Mouse (Mus musculus) MEL (cell line): Measurements from ENCODE around the gene H2-K1. TPM values are rescaled to one million over a fixed set of nuclear protein-coding genes. Genes with fewer than 3 reads are reported as not detected.

Source experiments
- DNase-seq: peaks from one replicate; pipeline ENCODE4 v3.0.0; 2011; ENCODE audit warnings: low read depth, low spot score
- H3K27ac ChIP-seq: 2 replicates; pipeline ENCODE4 v1.5.1; 2012; ENCODE audit warnings: low read depth, mild to moderate bottlenecking, control low read depth, low read length, moderate library complexity; ENCODE audit not compliant: control insufficient read depth
- H3K27me3 ChIP-seq, 2 experiments: fragments of 150-350 bp in 1 of 2; sonication (generic) in 1 of 2; 2 replicates each; pipeline ENCODE4 v1.6.1; 2012; ENCODE audit warnings: low read length in 2 of 2, mild to moderate bottlenecking in 2 of 2, improper control_type of control experiment in 1 of 2, moderate library complexity in 1 of 2; ENCODE audit not compliant: insufficient read depth in 2 of 2, control insufficient read depth in 1 of 2
- H3K36me3 ChIP-seq, 2 experiments: 2 replicates each; pipeline ENCODE4 v1.6.1; 2012 to 2014; ENCODE audit warnings: low read length in 2 of 2, improper control_type of control experiment in 1 of 2, inconsistent platforms in 1 of 2, mild to moderate bottlenecking in 1 of 2; ENCODE audit not compliant: insufficient read depth in 2 of 2, control insufficient read depth in 1 of 2
- H3K4me1 ChIP-seq, 2 experiments: fragments of 150-350 bp in 1 of 2; sonication (generic) in 1 of 2; 2 replicates each; pipeline ENCODE4 v1.6.1; 2012; ENCODE audit warnings: low read length in 2 of 2, improper control_type of control experiment in 1 of 2, mild to moderate bottlenecking in 1 of 2; ENCODE audit not compliant: insufficient read depth in 2 of 2, control insufficient read depth in 1 of 2
- H3K4me3 ChIP-seq, 2 experiments: fragments of 150-350 bp in 1 of 2; sonication (generic) in 1 of 2; 2 replicates each; pipeline ENCODE4 v1.5.1; 2012; ENCODE audit warnings: low read depth in 2 of 2, low read length in 2 of 2, mild to moderate bottlenecking in 2 of 2, moderate library complexity in 2 of 2, control low read depth in 1 of 2, improper control_type of control experiment in 1 of 2; ENCODE audit not compliant: control insufficient read depth in 1 of 2, insufficient read depth in 1 of 2
- H3K79me2 ChIP-seq: 2 replicates; pipeline ENCODE4 v1.6.1; 2012; ENCODE audit warnings: mild to moderate bottlenecking, low read length, moderate library complexity; ENCODE audit not compliant: control insufficient read depth, poor library complexity, insufficient read depth
- H3K9ac ChIP-seq: 2 replicates; pipeline ENCODE4 v1.6.1; 2012; ENCODE audit warnings: low read depth, mild to moderate bottlenecking, control low read depth, low read length, moderate library complexity; ENCODE audit not compliant: control insufficient read depth, poor library complexity, severe bottlenecking
- H3K9me3 ChIP-seq: fragments of 150-350 bp; sonication (generic); replicated peaks from 2 replicates; pipeline ENCODE4 v1.6.1; 2012; ENCODE audit warnings: mild to moderate bottlenecking, low read length, improper control_type of control experiment, moderate library complexity; ENCODE audit not compliant: insufficient read depth
- CHD1 ChIP-seq: IDR thresholded peaks from 2 replicates; pipeline ENCODE4 v1.6.1; 2012; ENCODE audit warnings: low read depth, mild to moderate bottlenecking, inconsistent platforms, low read length, improper control_type of control experiment
- E2F4 ChIP-seq: IDR thresholded peaks from 2 replicates; pipeline ENCODE4 v1.6.1; 2011; ENCODE audit warnings: low read depth, low read length, improper control_type of control experiment, borderline replicate concordance
- ELF1 ChIP-seq: IDR thresholded peaks from 2 replicates; pipeline ENCODE4 v1.6.1; 2014; ENCODE audit warnings: low read depth, mild to moderate bottlenecking, inconsistent platforms, low read length, improper control_type of control experiment, moderate library complexity
- ETS1 ChIP-seq: IDR thresholded peaks from 2 replicates; pipeline ENCODE4 v1.6.1; 2012; ENCODE audit warnings: low read depth, mild to moderate bottlenecking, inconsistent platforms, low read length, improper control_type of control experiment, moderate library complexity
- GABPA ChIP-seq: IDR thresholded peaks from 2 replicates; pipeline ENCODE4 v1.6.1; 2012; ENCODE audit warnings: low read depth, mild to moderate bottlenecking, inconsistent platforms, low read length, improper control_type of control experiment, moderate library complexity
- GATA1 ChIP-seq: IDR thresholded peaks from 2 replicates; pipeline ENCODE4 v1.6.1; 2011; ENCODE audit warnings: low read depth, low read length, improper control_type of control experiment
- HCFC1 ChIP-seq: IDR thresholded peaks from 2 replicates; pipeline ENCODE4 v1.6.1; 2012; ENCODE audit warnings: low read depth, mild to moderate bottlenecking, inconsistent platforms, low read length, improper control_type of control experiment, moderate library complexity
- MAFK ChIP-seq: IDR thresholded peaks from 2 replicates; pipeline ENCODE4 v1.6.1; 2011; ENCODE audit warnings: low read depth, mild to moderate bottlenecking, low read length, improper control_type of control experiment, borderline replicate concordance
- MAX ChIP-seq: IDR thresholded peaks from 2 replicates; pipeline ENCODE4 v1.6.1; 2011; ENCODE audit warnings: low read length, improper control_type of control experiment
- MEF2A ChIP-seq: IDR thresholded peaks from 2 replicates; pipeline ENCODE4 v1.6.1; 2014; ENCODE audit warnings: low read depth, mild to moderate bottlenecking, inconsistent platforms, low read length, improper control_type of control experiment; ENCODE audit not compliant: poor library complexity, insufficient replicate concordance, severe bottlenecking; ENCODE audit errors: extremely low read depth
- MXI1 ChIP-seq: IDR thresholded peaks from 2 replicates; pipeline ENCODE4 v1.6.1; 2011; ENCODE audit warnings: mild to moderate bottlenecking, low read depth, low read length, improper control_type of control experiment
- MYC ChIP-seq: IDR thresholded peaks from 2 replicates; pipeline ENCODE4 v1.6.1; 2011; ENCODE audit warnings: low read depth, mild to moderate bottlenecking, low read length, improper control_type of control experiment, moderate library complexity
- NELFE ChIP-seq: IDR thresholded peaks from 2 replicates; pipeline ENCODE4 v1.6.1; 2011; ENCODE audit warnings: low read depth, low read length, improper control_type of control experiment
- NRF1 ChIP-seq: IDR thresholded peaks from 2 replicates; pipeline ENCODE4 v1.6.1; 2014; ENCODE audit warnings: low read depth, mild to moderate bottlenecking, inconsistent platforms, low read length, improper control_type of control experiment, moderate library complexity; ENCODE audit not compliant: poor library complexity, insufficient read depth, severe bottlenecking
- POLR2A ChIP-seq, 2 experiments: IDR thresholded peaks; 2 replicates each; pipeline ENCODE4 v1.6.1; 2011 to 2012; ENCODE audit warnings: low read length in 2 of 2, mild to moderate bottlenecking in 2 of 2, control low read depth in 1 of 2, improper control_type of control experiment in 1 of 2, low read depth in 1 of 2, moderate library complexity in 1 of 2; ENCODE audit not compliant: control insufficient read depth in 1 of 2, insufficient read depth in 1 of 2, poor library complexity in 1 of 2
- POLR2AphosphoS2 ChIP-seq: IDR thresholded peaks from 2 replicates; pipeline ENCODE4 v1.6.1; 2011; ENCODE audit warnings: low read length, improper control_type of control experiment
- POLR2AphosphoS5 ChIP-seq: IDR thresholded peaks from 2 replicates; pipeline ENCODE4 v1.6.1; 2012; ENCODE audit warnings: low read depth, borderline replicate concordance, mild to moderate bottlenecking, inconsistent platforms, low read length, moderate library complexity, mixed read lengths
- RAD21 ChIP-seq: IDR thresholded peaks from 2 replicates; pipeline ENCODE4 v1.6.1; 2011; ENCODE audit warnings: mild to moderate bottlenecking, low read depth, low read length, improper control_type of control experiment
- RCOR1 ChIP-seq: IDR thresholded peaks from 2 replicates; pipeline ENCODE4 v1.6.1; 2012; ENCODE audit warnings: low read depth, mild to moderate bottlenecking, inconsistent platforms, low read length, improper control_type of control experiment
- SMC3 ChIP-seq: IDR thresholded peaks from 2 replicates; pipeline ENCODE4 v1.6.1; 2011; ENCODE audit warnings: low read depth, low read length, improper control_type of control experiment
- TCF12 ChIP-seq: IDR thresholded peaks from 2 replicates; pipeline ENCODE4 v1.6.1; 2014; ENCODE audit warnings: low read depth, mild to moderate bottlenecking, inconsistent platforms, low read length, improper control_type of control experiment, moderate library complexity
- UBTF ChIP-seq: IDR thresholded peaks from 2 replicates; pipeline ENCODE4 v1.6.1; 2012; ENCODE audit warnings: low read depth, mild to moderate bottlenecking, inconsistent platforms, low read length, improper control_type of control experiment, moderate library complexity, borderline replicate concordance; ENCODE audit not compliant: insufficient read depth
- ZC3H11A ChIP-seq: IDR thresholded peaks from 2 replicates; pipeline ENCODE4 v1.6.1; 2012; ENCODE audit warnings: low read depth, mild to moderate bottlenecking, inconsistent platforms, low read length, improper control_type of control experiment
- ZKSCAN1 ChIP-seq: IDR thresholded peaks from 2 replicates; pipeline ENCODE4 v1.6.1; 2012; ENCODE audit warnings: low read depth, mild to moderate bottlenecking, inconsistent platforms, low read length, improper control_type of control experiment, moderate library complexity
- ZMIZ1 ChIP-seq: IDR thresholded peaks from 2 replicates; pipeline ENCODE4 v1.6.1; 2012; ENCODE audit warnings: low read depth, mild to moderate bottlenecking, inconsistent platforms, low read length, improper control_type of control experiment, moderate library complexity
- ZNF384 ChIP-seq: IDR thresholded peaks from 2 replicates; pipeline ENCODE4 v1.6.1; 2012; ENCODE audit warnings: low read depth, mild to moderate bottlenecking, inconsistent platforms, low read length, improper control_type of control experiment
- polyA plus RNA-seq, 2 experiments: library from polyadenylated mRNA; stranded (reverse) in 1 of 2; unstranded in 1 of 2; fragments of >175 nt in 1 of 2; fragments of >200 nt in 1 of 2; gene quantifications; 2 replicates each; pipeline versions ENCODE4 v1.2.1 to v1.2.4; 2012; ENCODE audit warnings: low replicate concordance in 2 of 2, low read depth in 1 of 2; ENCODE audit not compliant: insufficient read length in 2 of 2, insufficient read depth in 1 of 2, missing spikeins in 1 of 2
- total RNA-seq: library from RNA; depleted of rRNA; stranded (reverse); fragments of 300-350 nt; gene quantifications from 2 replicates; pipeline ENCODE4 v1.2.3, GENCODE M21; 2012

H2-K1 gene
- total and polyA plus RNA-seq, 3 experiments: 81.1 to 113 TPM; not detected in 1

GRCm38 (mm10) chr17:34031465-34032173 lies 31.5 kb upstream of the H2-K1 start, which contains the start of the genes Slc39a7 and Rxrb (continued):
- TF ChIP-seq ETS1 (peak; percentile 10; the same call in 1 of the 2 replicates), ZKSCAN1 (no peak), POLR2A (IDR thresholded peaks at IDR 0.05; ENCODE audit: control insufficient read depth in 1 of 2, insufficient read depth in 1 of 2, low read depth in 1 of 2, low read length in 2 of 2, poor library complexity in 1 of 2) (peak; percentile 74 to 90), MAX (no peak; the same call in 1 of the 2 replicates), MXI1 (peak; percentile 82), RAD21 (no peak), TCF12 (peak; percentile 53), RCOR1 (no peak), E2F4 (no peak; the same call in 1 of the 2 replicates), SMC3 (no peak), MEF2A (no peak), ELF1 (peak; percentile 74), POLR2AphosphoS2 (no peak; the same call in 1 of the 2 replicates), MAFK (no peak), ZNF384 (no peak), HCFC1 (peak; percentile 94), GATA1 (no peak), MYC (peak; percentile 61; the same call in 1 of the 2 replicates), GABPA (no peak), NRF1 (peak; percentile 98)

GRCm38 (mm10) chr17:34030861-34031326 lies 30.7 kb upstream of the H2-K1 start:
- no peak for TF ChIP-seq UBTF
- TF ChIP-seq CHD1: no peak
- TF ChIP-seq GATA1: no peak
- TF ChIP-seq POLR2A (IDR thresholded peaks at IDR 0.05; ENCODE audit: control insufficient read depth in 1 of 2, insufficient read depth in 1 of 2, low read depth in 1 of 2, low read length in 2 of 2, poor library complexity in 1 of 2): no peak
- no peak for TF ChIP-seq POLR2AphosphoS5
- TF ChIP-seq ZC3H11A: no peak
- no peak for TF ChIP-seq NELFE
- TF ChIP-seq ZNF384: no peak
- TF ChIP-seq ZMIZ1: no peak
- TF ChIP-seq TCF12: no peak
- TF ChIP-seq MAX: no peak
- H3K79me2 ChIP-seq: peaks cover 43% of the 10 kb centered on the region
- peak overlapping the region; percentile 54 to 90 for H3K4me3 ChIP-seq
- peak overlapping the region; percentile 83 for H3K27ac ChIP-seq
- no peaks in the 10 kb centered on the region for H3K27me3 ChIP-seq
- H3K9me3 ChIP-seq: no peaks in the 10 kb centered on the region
- peak overlapping the region; percentile 99 for H3K9ac ChIP-seq
- peaks cover 4 to 15% of the 10 kb centered on the region in 2 experiments; a peak in 3 of 4 replicates for H3K36me3 ChIP-seq
- DNase-seq: no peak
- peaks cover 2 to 35% of the 10 kb centered on the region in 2 experiments; a peak in 3 of 4 replicates for H3K4me1 ChIP-seq
